Mouse (Mus musculus) liver, embryonic 11.5 days (tissue): ENCODE measurements around the gene 9830107B12Rik. TPM values are rescaled to one million over a fixed set of nuclear protein-coding genes. Genes with fewer than 3 reads are reported as not detected.
"Not testable (repeated sequence)": the region's sequence is repeated elsewhere in the genome, so short reads cannot be mapped to it uniquely, and the experiment has no call there.

Experiments
- ATAC-seq: fragments of 200-750 bp; cut with Nextera tagmentation; replicated peaks from 2 replicates; pipeline ENCODE4 v1.8.0; 2017; ENCODE audit warnings: moderate number of reproducible peaks, mild to moderate bottlenecking, moderate TSS enrichment, moderate library complexity; ENCODE audit not compliant: low FRiP score
- DNase-seq: peaks from one replicate; pipeline ENCODE4 v3.0.0-alpha.2; 2017; ENCODE audit warnings: low spot score
- H3K27ac ChIP-seq: fragments of 300-500 bp; sonication (generic); 2 replicates; pipeline ENCODE4 v1.5.1; 2014; ENCODE audit warnings: mild to moderate bottlenecking, low read depth, low read length, control low read depth
- H3K27me3 ChIP-seq: fragments of 300-500 bp; sonication (generic); replicated peaks from 2 replicates; pipeline ENCODE4 v1.6.1; 2014; ENCODE audit warnings: low read length, mixed read lengths; ENCODE audit not compliant: control insufficient read depth, insufficient read depth
- H3K36me3 ChIP-seq: fragments of 300-500 bp; sonication (generic); 2 replicates; pipeline ENCODE4 v1.6.1; 2014; ENCODE audit warnings: mild to moderate bottlenecking, low read length, moderate library complexity, mixed read lengths; ENCODE audit not compliant: control insufficient read depth, insufficient read depth
- H3K4me1 ChIP-seq: fragments of 300-500 bp; sonication (generic); replicated peaks from 2 replicates; pipeline ENCODE4 v1.6.1; 2014; ENCODE audit warnings: low read length, mixed read lengths; ENCODE audit not compliant: control insufficient read depth, insufficient read depth
- H3K4me2 ChIP-seq: fragments of 300-500 bp; sonication (generic); 2 replicates; pipeline ENCODE4 v1.6.1; 2014; ENCODE audit warnings: mild to moderate bottlenecking, control low read depth, moderate library complexity
- H3K4me3 ChIP-seq: fragments of 300-500 bp; sonication (generic); 2 replicates; pipeline ENCODE4 v1.5.1; 2014; ENCODE audit warnings: low read depth, low read length, control low read depth
- H3K9ac ChIP-seq: fragments of 300-500 bp; sonication (generic); 2 replicates; pipeline ENCODE4 v1.6.1; 2014; ENCODE audit warnings: low read depth, low read length, control low read depth
- H3K9me3 ChIP-seq: fragments of 300-500 bp; sonication (generic); 2 replicates; pipeline ENCODE4 v1.6.1; 2016; ENCODE audit warnings: low read length, inconsistent platforms, mixed read lengths; ENCODE audit not compliant: control insufficient read depth
- WGBS: fragments of 180-500 bp; shearing (Covaris S2); extraction: QIAGEN DNeasy Blood & Tissue Kit; methylation state at CpG from one replicate; pipeline ENCODE4 v1.1.7; 2014; 5-methylcytosine and 5-hydroxymethylcytosine counted together
- polyA plus RNA-seq: library from polyadenylated mRNA; unstranded; fragments of >200 nt; fragmentation: Nextera tagmentation; extraction: Ambion mirVana; gene quantifications from 2 replicates; pipeline ENCODE4 v1.2.1, GENCODE M21; 2014

9830107B12Rik gene
- polyA plus RNA-seq = 0.05 TPM in 1 of 2 replicates, not detected in the other

GRCm38 (mm10) chr17:48146120-48146519 lies at the start of gene 9830107B12Rik:
Gene 9830107B12Rik, minus strand, starts transcription at chr17:48146268.
- Histone ChIP-seq H3K27ac (no peak within 1 kb of the TSS), H3K9ac (no peak within 1 kb of the TSS), H3K27me3 (no peaks in the 10 kb centered on the region), H3K4me1 (no peaks in the 10 kb centered on the region), H3K9me3 (peaks cover 3% of the 10 kb centered on the region; the same call in 1 of the 2 replicates), H3K4me3 (no peak within 1 kb of the TSS), H3K4me2 (no peak within 1 kb of the TSS), H3K36me3 (no peaks in the 10 kb centered on the region)
- 61% methylated on average over 3 of the region's 3 CpGs for WGBS
- ATAC-seq (no peak), DNase-seq (no peak)

GRCm38 (mm10) chr17:48192366-48192765 lies 46.3 kb upstream of the 9830107B12Rik start:
- 74% methylated on average over 2 of the region's 2 CpGs for WGBS
- Histone ChIP-seq H3K27me3 (no peaks in the 10 kb centered on the region), H3K4me2 (no peak overlapping the region), H3K4me3 (no peak overlapping the region), H3K9ac (no peak overlapping the region), H3K9me3 (no peaks in the 10 kb centered on the region), H3K4me1 (no peaks in the 10 kb centered on the region), H3K27ac (no peak overlapping the region), H3K36me3 (no peaks in the 10 kb centered on the region)
- ATAC-seq = no peak
- no peak for DNase-seq

- WGBS = 43% methylated on average over 5 of the region's 5 CpGs
- H3K4me2 ChIP-seq = no peak overlapping the region
- ATAC-seq = no peak
- H3K27me3 ChIP-seq = no peaks in the 10 kb centered on the region
- H3K9ac ChIP-seq = no peak overlapping the region
- no peaks in the 10 kb centered on the region for H3K36me3 ChIP-seq
- H3K27ac ChIP-seq = no peak overlapping the region
- DNase-seq = no peak
- H3K4me3 ChIP-seq = no peak overlapping the region
- peaks cover 2% of the 10 kb centered on the region; the same call in 1 of the 2 replicates for H3K9me3 ChIP-seq
- H3K4me1 ChIP-seq = no peaks in the 10 kb centered on the region
These were observed 39.2 kb upstream of the 9830107B12Rik start for GRCm38 (mm10) chr17:48185252-48185651.

- H3K4me1 ChIP-seq, H3K9me3 ChIP-seq, H3K36me3 ChIP-seq, DNase-seq, H3K27me3 ChIP-seq, H3K9ac ChIP-seq, ATAC-seq, H3K4me3 ChIP-seq, H3K27ac ChIP-seq, H3K4me2 ChIP-seq: not testable (repeated sequence)
- WGBS = 41% methylated on average over 2 of the region's 2 CpGs
These were observed 21.0 kb upstream of the 9830107B12Rik start, which contains the start of gene A530064D06Rik for GRCm38 (mm10) chr17:48167103-48167502. Gene A530064D06Rik, minus strand, starts transcription at chr17:48167275.

GRCm38 (mm10) chr17:48157382-48158076 lies 11.5 kb upstream of the 9830107B12Rik start:
- Histone ChIP-seq H3K4me2 (no peak overlapping the region), H3K9me3 (peaks cover 6% of the 10 kb centered on the region; the same call in 1 of the 2 replicates), H3K9ac (no peak overlapping the region), H3K4me3 (no peak overlapping the region), H3K27ac (no peak overlapping the region), H3K36me3 (no peaks in the 10 kb centered on the region), H3K4me1 (no peaks in the 10 kb centered on the region), H3K27me3 (no peaks in the 10 kb centered on the region)
- ATAC-seq = no peak
- 40% methylated on average over 1 of the region's 1 CpGs for WGBS
- no peak for DNase-seq

- Histone ChIP-seq H3K4me2 (no peak overlapping the region), H3K4me1 (no peaks in the 10 kb centered on the region), H3K9ac (no peak overlapping the region), H3K4me3 (no peak overlapping the region), H3K36me3 (no peaks in the 10 kb centered on the region), H3K27me3 (no peaks in the 10 kb centered on the region), H3K27ac (no peak overlapping the region), H3K9me3 (no peaks in the 10 kb centered on the region)
- WGBS = 71% methylated on average over 2 of the region's 2 CpGs
- DNase-seq = no peak
- ATAC-seq = no peak
These were observed 13.3 kb downstream of the 9830107B12Rik start for GRCm38 (mm10) chr17:48132810-48133209.

GRCm38 (mm10) chr17:48120456-48120855 lies 25.6 kb downstream of the 9830107B12Rik start:
- no peak overlapping the region for H3K27ac ChIP-seq
- no peak overlapping the region for H3K4me2 ChIP-seq
- H3K4me3 ChIP-seq = no peak overlapping the region
- no peak overlapping the region for H3K9ac ChIP-seq
- ATAC-seq (no peak), DNase-seq (no peak)
- WGBS = 88% methylated on average over 20 of the region's 20 CpGs
- no peaks in the 10 kb centered on the region for H3K27me3 ChIP-seq
- no peaks in the 10 kb centered on the region for H3K9me3 ChIP-seq
- H3K36me3 ChIP-seq = no peaks in the 10 kb centered on the region
- no peaks in the 10 kb centered on the region for H3K4me1 ChIP-seq

- DNase-seq (peak; percentile 68), ATAC-seq (peak; percentile 60; the same call in 1 of the 2 replicates)
- no peaks in the 10 kb centered on the region for H3K4me1 ChIP-seq
- no peak overlapping the region for H3K4me2 ChIP-seq
- H3K4me3 ChIP-seq = no peak overlapping the region
- H3K27me3 ChIP-seq = no peaks in the 10 kb centered on the region
- H3K27ac ChIP-seq = no peak overlapping the region
- H3K9me3 ChIP-seq = no peaks in the 10 kb centered on the region
- 22% methylated on average over 3 of the region's 3 CpGs for WGBS
- no peaks in the 10 kb centered on the region for H3K36me3 ChIP-seq
- H3K9ac ChIP-seq = no peak overlapping the region
These were observed 26.4 kb downstream of the 9830107B12Rik start for GRCm38 (mm10) chr17:48119656-48120055.

GRCm38 (mm10) chr17:48118570-48118969 lies 27.5 kb downstream of the 9830107B12Rik start:
- Histone ChIP-seq H3K4me3 (no peak overlapping the region), H3K27me3 (no peaks in the 10 kb centered on the region), H3K9me3 (no peaks in the 10 kb centered on the region; the same call in 1 of the 2 replicates), H3K4me2 (no peak overlapping the region), H3K36me3 (no peaks in the 10 kb centered on the region), H3K27ac (no peak overlapping the region), H3K4me1 (no peaks in the 10 kb centered on the region), H3K9ac (no peak overlapping the region)
- 43% methylated on average over 1 of the region's 1 CpGs for WGBS
- DNase-seq (no peak), ATAC-seq (no peak)
